Mouse (Mus musculus): ENCODE results near the gene Rnft2. TPM values are rescaled to one million over a fixed set of nuclear protein-coding genes. Genes with fewer than 3 reads are reported as not detected.

Rnft2 gene
- polyA plus RNA-seq, 1 experiment from 2014 or later, result 2.6 TPM

DNA sequence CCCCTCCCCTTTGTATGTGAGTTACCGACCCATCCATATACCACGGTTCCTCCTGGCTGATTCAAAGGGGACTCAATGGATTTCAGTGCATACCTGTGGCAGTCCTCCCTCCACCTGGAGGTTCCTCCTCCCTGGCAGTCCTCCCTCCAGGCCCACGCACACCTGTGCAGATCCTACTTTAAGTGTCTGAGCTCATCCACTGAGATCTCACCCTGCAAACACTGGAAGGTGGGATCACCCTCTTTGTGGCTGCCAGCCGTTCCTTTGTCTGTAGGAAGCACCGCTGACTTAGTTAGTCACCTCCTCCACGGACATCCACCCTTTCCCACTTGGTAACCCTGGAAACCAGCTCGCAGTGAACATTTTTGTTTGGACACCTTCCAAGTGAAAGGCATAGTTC, 67.3 kb downstream of the Rnft2 start:
- ATAC-seq (ENCODE audit: insufficient number of reproducible peaks, insufficient read depth, low FRiP score, low read depth), result no peak
- no peaks in the 10 kb centered on the region for H3K36me3 ChIP-seq (ENCODE audit: control insufficient read depth, insufficient read depth, low read length)
- H3K4me1 ChIP-seq (ENCODE audit: control insufficient read depth, insufficient read depth, low read length), result peaks cover 8% of the 10 kb centered on the region; the same call in 1 of the 2 replicates
- WGBS, result 72% methylated on average over 7 of the region's 7 CpGs
- no peak overlapping the region for H3K4me3 ChIP-seq (ENCODE audit: low read depth, low read length)
- H3K9me3 ChIP-seq (ENCODE audit: control insufficient read depth, low read depth, low read length), result no peaks in the 10 kb centered on the region
- no peak overlapping the region for H3K9ac ChIP-seq (replicated peaks; ENCODE audit: low read depth, low read length)
- H3K27me3 ChIP-seq (ENCODE audit: control insufficient read depth, insufficient read depth, low read length), result peaks cover 22% of the 10 kb centered on the region; the same call in 1 of the 2 replicates
- H3K4me2 ChIP-seq (replicated peaks; ENCODE audit: low read depth, low read length), result no peak overlapping the region
- H3K27ac ChIP-seq (ENCODE audit: low read length), result no peak overlapping the region

DNA sequence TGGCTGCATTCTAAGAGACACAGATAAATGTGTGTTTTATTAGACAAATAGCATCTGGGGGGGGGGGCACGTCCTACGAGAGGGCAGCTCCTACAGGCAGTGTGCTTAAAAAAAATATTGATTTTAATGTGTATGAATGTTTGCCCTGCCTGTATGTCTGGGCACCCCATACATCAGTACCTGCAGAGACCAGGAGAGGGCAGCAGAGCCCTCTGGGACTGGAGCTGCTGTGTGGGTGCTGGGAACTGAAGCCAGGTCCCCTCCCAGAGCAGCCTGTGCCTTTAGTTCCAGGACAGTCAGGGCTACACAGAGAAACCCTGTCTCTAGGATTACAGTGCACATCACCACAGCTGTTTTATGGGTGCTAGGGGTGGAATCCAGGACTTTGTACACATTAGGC, 69.8 kb downstream of the Rnft2 start:
- ATAC-seq (ENCODE audit: insufficient number of reproducible peaks, insufficient read depth, low FRiP score, low read depth), result no peak
- peaks cover 39% of the 10 kb centered on the region for H3K27me3 ChIP-seq (ENCODE audit: control insufficient read depth, insufficient read depth, low read length)

DNA sequence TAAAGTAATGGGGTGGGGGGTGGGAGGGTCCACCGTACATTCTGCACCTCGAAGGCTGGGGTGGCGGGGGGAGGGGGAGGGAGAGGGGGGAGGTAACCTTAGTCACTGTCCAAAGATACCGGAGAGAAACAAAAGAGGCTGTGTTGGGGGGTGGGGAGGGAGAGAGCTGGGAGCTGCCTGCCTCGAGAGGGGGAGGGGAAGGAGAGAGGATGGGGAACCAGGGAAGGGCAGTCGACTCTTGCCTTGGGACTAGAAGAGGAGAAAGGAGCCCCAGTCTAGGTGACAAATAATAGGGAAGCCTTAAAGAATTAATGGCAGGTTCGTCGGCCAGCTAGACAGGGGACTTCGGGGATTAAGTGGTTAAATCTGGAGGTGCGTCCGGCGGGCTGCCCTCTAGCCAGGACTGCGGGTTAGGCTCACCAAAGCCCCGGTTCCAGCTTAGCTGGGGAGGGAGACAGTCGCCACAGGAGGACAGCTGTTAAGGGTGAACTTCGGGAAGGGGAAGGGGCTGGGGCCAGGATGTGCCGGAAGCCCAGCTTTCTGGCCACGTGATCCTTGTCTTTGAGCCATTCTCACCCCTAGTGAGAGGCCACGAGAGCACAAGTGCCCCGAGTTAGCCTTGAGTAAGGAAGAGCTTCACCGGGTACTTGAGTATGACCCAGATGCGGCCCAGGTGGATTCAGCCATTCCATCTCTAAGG, 70.5 kb downstream of the Rnft2 start:
- Histone ChIP-seq H3K4me3 (ENCODE audit: low read depth, low read length) (peak overlapping the region; percentile 13; the same call in 1 of the 2 replicates), H3K27me3 (ENCODE audit: control insufficient read depth, insufficient read depth, low read length) (peaks cover 46% of the 10 kb centered on the region), H3K4me2 (replicated peaks; ENCODE audit: low read depth, low read length) (peak overlapping the region; percentile 31), H3K9ac (replicated peaks; ENCODE audit: low read depth, low read length) (no peak overlapping the region), H3K36me3 (ENCODE audit: control insufficient read depth, insufficient read depth, low read length) (no peaks in the 10 kb centered on the region), H3K9me3 (ENCODE audit: control insufficient read depth, low read depth, low read length) (no peaks in the 10 kb centered on the region), H3K27ac (ENCODE audit: low read length) (no peak overlapping the region), H3K4me1 (ENCODE audit: control insufficient read depth, insufficient read depth, low read length) (peaks cover 20% of the 10 kb centered on the region; the same call in 1 of the 2 replicates)
- 0 out of 2 replicates have a peak, but pooled peaks have one; percentile 26 for ATAC-seq (ENCODE audit: insufficient number of reproducible peaks, insufficient read depth, low FRiP score, low read depth)
- WGBS, result 1% methylated on average over 22 of the region's 22 CpGs

More for the DNA sequence above, 69.8 kb downstream of the Rnft2 start:
- Histone ChIP-seq H3K4me3 (ENCODE audit: low read depth, low read length) (no peak overlapping the region), H3K27ac (ENCODE audit: low read length) (no peak overlapping the region), H3K4me1 (ENCODE audit: control insufficient read depth, insufficient read depth, low read length) (peaks cover 16% of the 10 kb centered on the region; the same call in 1 of the 2 replicates), H3K9me3 (ENCODE audit: control insufficient read depth, low read depth, low read length) (no peaks in the 10 kb centered on the region), H3K4me2 (replicated peaks; ENCODE audit: low read depth, low read length) (no peak overlapping the region), H3K9ac (replicated peaks; ENCODE audit: low read depth, low read length) (no peak overlapping the region), H3K36me3 (ENCODE audit: control insufficient read depth, insufficient read depth, low read length) (no peaks in the 10 kb centered on the region)
- 20% methylated on average over 2 of the region's 2 CpGs for WGBS

DNA sequence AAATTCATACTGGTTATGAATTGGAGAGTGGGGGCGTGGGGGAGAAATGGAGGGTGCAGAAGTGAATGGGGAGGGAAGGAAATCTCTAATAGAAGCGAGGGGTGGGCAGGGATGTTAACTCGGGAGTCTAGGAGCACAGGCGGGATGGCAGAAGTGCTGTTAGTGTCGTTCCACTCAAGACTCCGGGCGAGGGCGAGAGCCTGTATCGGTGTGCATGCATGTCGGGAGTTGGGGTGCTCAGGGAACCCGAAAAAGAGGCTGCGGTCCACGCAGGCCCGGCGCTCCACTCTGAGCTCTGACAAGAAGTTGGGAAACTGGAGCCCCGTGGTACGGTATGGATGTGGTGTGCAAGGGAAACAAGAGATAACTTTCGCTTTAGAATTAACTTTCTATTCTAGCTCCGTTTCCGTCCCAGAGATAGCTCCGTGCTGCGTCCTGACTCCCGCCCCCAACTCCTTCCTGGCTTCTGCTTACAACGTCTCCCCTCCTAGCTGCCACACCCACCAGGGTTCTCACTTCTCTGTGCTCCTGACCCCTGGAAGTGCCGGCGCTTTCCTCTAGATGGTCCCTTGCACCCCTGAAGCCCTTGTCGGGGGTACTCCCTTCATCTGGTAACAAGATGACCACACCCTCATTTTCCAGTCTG, 72.7 kb downstream of the Rnft2 start:
- Histone ChIP-seq H3K4me1 (ENCODE audit: control insufficient read depth, insufficient read depth, low read length) (peaks cover 24% of the 10 kb centered on the region; the same call in 1 of the 2 replicates), H3K36me3 (ENCODE audit: control insufficient read depth, insufficient read depth, low read length) (no peaks in the 10 kb centered on the region), H3K27me3 (ENCODE audit: control insufficient read depth, insufficient read depth, low read length) (peaks cover 67% of the 10 kb centered on the region), H3K4me2 (replicated peaks; ENCODE audit: low read depth, low read length) (peak overlapping the region; percentile 42), H3K27ac (ENCODE audit: low read length) (no peak overlapping the region), H3K4me3 (ENCODE audit: low read depth, low read length) (peak overlapping the region; percentile 28), H3K9me3 (ENCODE audit: control insufficient read depth, low read depth, low read length) (no peaks in the 10 kb centered on the region), H3K9ac (replicated peaks; ENCODE audit: low read depth, low read length) (no peak overlapping the region)
- no peak for ATAC-seq (ENCODE audit: insufficient number of reproducible peaks, insufficient read depth, low FRiP score, low read depth)
- 1% methylated on average over 27 of the region's 27 CpGs for WGBS

DNA sequence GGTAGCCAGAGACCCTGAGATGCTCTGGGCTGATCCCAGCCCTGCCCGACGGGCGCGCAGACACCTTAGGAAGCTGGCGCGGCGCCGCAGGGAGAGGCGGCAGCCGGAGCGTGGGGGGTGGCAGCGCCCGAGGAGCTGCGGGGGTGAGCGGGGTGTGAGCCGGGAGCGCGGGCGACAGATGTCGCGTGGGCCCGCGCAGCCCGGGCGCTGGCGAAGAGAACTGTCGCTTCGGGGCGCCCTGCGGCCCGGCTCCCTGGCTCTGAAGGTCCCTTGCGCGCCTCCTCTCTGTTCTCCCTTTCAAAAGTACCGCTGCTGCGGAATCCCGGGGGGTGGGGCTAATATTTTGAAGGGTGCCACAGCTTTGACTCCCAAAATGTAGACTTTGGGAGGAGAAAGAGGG, 73.3 kb downstream of the Rnft2 start:
- Histone ChIP-seq H3K4me3 (ENCODE audit: low read depth, low read length) (peak overlapping the region; percentile 28), H3K9ac (replicated peaks; ENCODE audit: low read depth, low read length) (no peak overlapping the region), H3K4me1 (ENCODE audit: control insufficient read depth, insufficient read depth, low read length) (peaks cover 24% of the 10 kb centered on the region; the same call in 1 of the 2 replicates), H3K27me3 (ENCODE audit: control insufficient read depth, insufficient read depth, low read length) (peaks cover 67% of the 10 kb centered on the region), H3K4me2 (replicated peaks; ENCODE audit: low read depth, low read length) (peak overlapping the region; percentile 42), H3K36me3 (ENCODE audit: control insufficient read depth, insufficient read depth, low read length) (no peaks in the 10 kb centered on the region), H3K27ac (ENCODE audit: low read length) (no peak overlapping the region), H3K9me3 (ENCODE audit: control insufficient read depth, low read depth, low read length) (no peaks in the 10 kb centered on the region)
- WGBS, result under 1% methylated on average over 36 of the region's 36 CpGs
- ATAC-seq (ENCODE audit: insufficient number of reproducible peaks, insufficient read depth, low FRiP score, low read depth), result no peak

DNA sequence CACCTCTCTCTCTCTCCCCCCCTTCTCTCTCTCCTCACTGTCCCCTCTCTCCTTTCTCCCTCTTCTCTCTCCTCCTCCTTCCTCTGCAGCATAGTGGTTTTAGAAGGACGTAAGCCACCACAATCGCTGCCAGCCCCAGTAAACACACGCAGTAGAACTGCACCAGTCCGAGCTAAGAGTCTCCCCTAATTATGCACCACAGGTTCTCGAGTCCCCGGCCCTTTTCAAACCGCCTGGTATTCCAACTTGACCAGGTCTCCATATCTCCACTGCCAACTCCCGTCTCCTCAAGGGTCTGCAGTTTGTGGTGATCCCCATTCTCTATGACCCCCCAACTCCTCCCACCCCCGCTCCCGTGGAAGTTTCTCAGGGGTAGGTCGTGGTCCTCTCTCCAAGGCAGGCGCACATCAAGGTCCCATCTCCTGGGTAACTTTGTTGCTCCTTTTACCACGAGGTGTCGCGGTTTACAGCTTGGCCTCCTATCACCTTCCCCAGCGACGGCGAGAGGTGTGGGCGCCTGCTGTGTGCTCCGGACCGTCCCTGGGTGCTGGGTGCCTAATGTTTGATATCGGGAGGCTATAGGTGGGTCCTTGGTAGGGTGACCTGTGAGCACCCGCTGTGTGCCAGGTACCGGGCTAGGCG, 73.9 kb downstream of the Rnft2 start:
- H3K27me3 ChIP-seq (ENCODE audit: control insufficient read depth, insufficient read depth, low read length), result peaks cover 70% of the 10 kb centered on the region
- no peaks in the 10 kb centered on the region for H3K9me3 ChIP-seq (ENCODE audit: control insufficient read depth, low read depth, low read length)
- WGBS, result 2% methylated on average over 25 of the region's 25 CpGs
- H3K36me3 ChIP-seq (ENCODE audit: control insufficient read depth, insufficient read depth, low read length), result no peaks in the 10 kb centered on the region
- H3K9ac ChIP-seq (replicated peaks; ENCODE audit: low read depth, low read length), result no peak overlapping the region
- peak overlapping the region; percentile 42 for H3K4me2 ChIP-seq (replicated peaks; ENCODE audit: low read depth, low read length)
- no peak overlapping the region for H3K27ac ChIP-seq (ENCODE audit: low read length)
- peak overlapping the region; percentile 28; the same call in 1 of the 2 replicates for H3K4me3 ChIP-seq (ENCODE audit: low read depth, low read length)
- no peak for ATAC-seq (ENCODE audit: insufficient number of reproducible peaks, insufficient read depth, low FRiP score, low read depth)
- peaks cover 24% of the 10 kb centered on the region; the same call in 1 of the 2 replicates for H3K4me1 ChIP-seq (ENCODE audit: control insufficient read depth, insufficient read depth, low read length)

DNA sequence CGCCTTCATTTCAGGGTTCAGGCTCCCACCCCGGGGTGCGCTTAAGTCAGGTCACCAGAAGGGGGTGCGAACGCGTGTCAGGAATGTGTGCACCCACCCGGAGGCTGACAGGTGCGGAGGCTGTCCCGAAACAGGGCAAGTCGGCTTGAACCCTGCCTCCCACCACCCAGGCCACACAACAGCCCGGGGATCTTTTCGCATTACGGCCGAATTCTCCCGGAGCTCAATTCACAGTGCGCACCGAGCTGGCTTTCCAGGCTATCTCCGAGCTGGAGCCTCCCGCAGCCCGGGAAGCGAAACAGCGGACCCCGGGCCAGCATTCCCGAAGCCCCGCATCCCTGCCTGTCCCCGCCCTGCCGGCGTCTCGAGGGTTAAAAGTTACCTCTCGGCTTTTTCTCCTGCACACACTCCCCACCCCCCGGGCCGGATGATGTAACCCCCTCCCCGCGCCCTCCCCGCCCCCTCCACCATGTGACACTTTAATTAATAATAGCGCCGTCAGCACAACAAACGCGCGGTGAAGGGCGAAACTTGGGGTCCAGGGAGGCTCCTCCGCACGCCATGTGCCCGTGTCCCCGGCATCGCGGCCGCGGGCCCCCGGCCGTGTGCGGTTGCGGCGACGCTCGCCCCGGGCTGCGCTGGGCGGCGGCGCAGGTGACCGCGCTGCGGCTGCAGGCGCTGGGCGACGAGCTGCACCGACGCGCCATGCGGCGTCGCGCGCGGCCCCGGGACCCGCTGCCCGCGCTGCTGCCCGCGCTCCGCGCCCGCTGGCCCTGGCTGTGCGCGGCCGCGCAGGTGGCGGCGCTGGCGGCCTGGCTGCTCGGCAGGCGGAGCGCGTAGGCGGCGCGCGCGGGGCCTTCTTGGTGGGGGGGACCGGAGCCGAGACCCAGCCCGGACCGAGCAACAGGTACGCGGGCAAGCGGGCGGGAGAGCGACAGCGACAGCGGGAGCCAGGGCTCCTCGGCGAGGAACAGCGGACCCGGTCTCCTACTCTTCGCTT, 75.4 kb downstream of the Rnft2 start:
- peaks cover 21% of the 10 kb centered on the region; the same call in 1 of the 2 replicates for H3K4me1 ChIP-seq (ENCODE audit: control insufficient read depth, insufficient read depth, low read length)

More for the DNA sequence above, 75.4 kb downstream of the Rnft2 start:
- Histone ChIP-seq H3K4me2 (replicated peaks; ENCODE audit: low read depth, low read length) (peak overlapping the region; percentile 97), H3K27me3 (ENCODE audit: control insufficient read depth, insufficient read depth, low read length) (peaks cover 64% of the 10 kb centered on the region), H3K4me3 (ENCODE audit: low read depth, low read length) (peak overlapping the region; percentile 36), H3K9ac (replicated peaks; ENCODE audit: low read depth, low read length) (peak overlapping the region; percentile 30; the same call in 1 of the 2 replicates), H3K36me3 (ENCODE audit: control insufficient read depth, insufficient read depth, low read length) (no peaks in the 10 kb centered on the region), H3K27ac (ENCODE audit: low read length) (no peak overlapping the region), H3K9me3 (ENCODE audit: control insufficient read depth, low read depth, low read length) (no peaks in the 10 kb centered on the region)
- WGBS, result under 1% methylated on average over 113 of the region's 117 CpGs
- 0 out of 2 replicates have a peak, but pooled peaks have one; percentile 15 for ATAC-seq (ENCODE audit: insufficient number of reproducible peaks, insufficient read depth, low FRiP score, low read depth)

Data from stomach, embryonic 14.5 days (tissue).